Comparison of ENCODE assay signal across 27 mouse cellular contexts in genomic region chr4:63038937-63039336, GRCm38 (mm10).
DNase-seq lines count a peak whose midpoint lies in the region; ATAC-seq lines count a peak whose summit lies in the region.
"Had no signal": no experiment of that assay in that cellular context is flagged by ENCODE, and none has a peak within 500 bp of the region (broad histone marks: within the 10 kb centered on the region; RNA-seq: fewer than 3 reads in every experiment).

No protein-coding gene starts in this region.

- no peak overlapping the region for H3K4me2 ChIP-seq in heart, embryonic 11.5 days
- no peak overlapping the region for H3K4me2 ChIP-seq in kidney, embryonic 16.5 days (replicated peaks; ENCODE audit: low read depth, low read length)
- H3K4me2 ChIP-seq: embryonic facial prominence, embryonic 12.5 days; kidney, embryonic 15.5 days; limb, embryonic 15.5 days; liver, embryonic 13.5 days; midbrain, embryonic 11.5 days had no signal

- H3K27ac ChIP-seq in heart, embryonic 11.5 days (ENCODE audit: low read depth, low read length), result no peak overlapping the region
- H3K27ac ChIP-seq in kidney, embryonic 16.5 days (ENCODE audit: low read length), result no peak overlapping the region
- H3K27ac ChIP-seq: embryonic facial prominence, embryonic 12.5 days; layer of hippocampus, adult 2 months; left cerebral cortex, adult 2 months; limb, embryonic 15.5 days; liver, embryonic 13.5 days had no signal

- H3K27me3 ChIP-seq in heart, embryonic 11.5 days (ENCODE audit: control insufficient read depth, insufficient read depth, low read length), result no peaks in the 10 kb centered on the region
- H3K27me3 ChIP-seq in kidney, embryonic 16.5 days (ENCODE audit: insufficient read depth, low read length), result no peaks in the 10 kb centered on the region
- H3K27me3 ChIP-seq: embryonic facial prominence, embryonic 12.5 days; kidney, embryonic 15.5 days; limb, embryonic 15.5 days; liver, embryonic 13.5 days; Patski had no signal

- H3K36me3 ChIP-seq in heart, embryonic 11.5 days (ENCODE audit: control insufficient read depth, insufficient read depth, low read length), result no peaks in the 10 kb centered on the region
- no peaks in the 10 kb centered on the region for H3K36me3 ChIP-seq in kidney, embryonic 16.5 days (ENCODE audit: insufficient read depth, low read length)
- H3K36me3 ChIP-seq: liver, embryonic 13.5 days had no signal

- peak; percentile 82 for DNase-seq in heart, adult 11 months
- DNase-seq in kidney, adult 11 months, result peak; percentile 1
- DNase-seq in testis, postnatal 10 days (ENCODE audit: low spot score), result peak; percentile 31
- no peak for DNase-seq in adrenal gland, adult 2 months
- DNase-seq: adrenal gland, postnatal 14 days; cerebellum, adult 11 months; cerebellum, adult 9-10 months; cerebellum, postnatal 36 days; embryo, embryonic 11 days; kidney, adult 18-20 months; liver, embryonic 13.5 days; lung, adult 18-20 months; right cerebral cortex, postnatal 4 days had no signal

- 69% methylated on average over 10 of the region's 10 CpGs for WGBS in heart, embryonic 11.5 days (ENCODE audit: insufficient replicate concordance)
- 81% methylated on average over 10 of the region's 10 CpGs for WGBS in kidney, embryonic 16.5 days

- H3K9ac ChIP-seq in heart, embryonic 11.5 days (ENCODE audit: low read depth, low read length), result no peak overlapping the region
- no peak overlapping the region for H3K9ac ChIP-seq in kidney, embryonic 16.5 days (replicated peaks; ENCODE audit: low read length)
- H3K9ac ChIP-seq: embryonic facial prominence, embryonic 12.5 days; kidney, embryonic 15.5 days; limb, embryonic 15.5 days; liver, embryonic 13.5 days had no signal

- H3K4me1 ChIP-seq in heart, embryonic 11.5 days (ENCODE audit: control insufficient read depth, insufficient read depth, low read length), result peaks cover 13% of the 10 kb centered on the region
- peaks cover 23% of the 10 kb centered on the region for H3K4me1 ChIP-seq in kidney, embryonic 16.5 days (ENCODE audit: insufficient read depth, low read length)
- H3K4me1 ChIP-seq: liver, embryonic 13.5 days had no signal

- no peak overlapping the region for H3K4me3 ChIP-seq in heart, embryonic 11.5 days (ENCODE audit: low read depth, low read length)
- H3K4me3 ChIP-seq in kidney, embryonic 16.5 days (ENCODE audit: low read length), result no peak overlapping the region
- H3K4me3 ChIP-seq: embryonic facial prominence, embryonic 12.5 days; kidney, embryonic 15.5 days; layer of hippocampus, adult 2 months; left cerebral cortex, adult 2 months; limb, embryonic 15.5 days; liver, embryonic 13.5 days had no signal

- H3K9me3 ChIP-seq in heart, embryonic 11.5 days (replicated peaks; ENCODE audit: control insufficient read depth, low read length), result no peaks in the 10 kb centered on the region
- no peaks in the 10 kb centered on the region for H3K9me3 ChIP-seq in kidney, embryonic 16.5 days (ENCODE audit: low read length)
- H3K9me3 ChIP-seq: embryonic facial prominence, embryonic 12.5 days; kidney, embryonic 15.5 days; limb, embryonic 15.5 days; liver, embryonic 13.5 days had no signal

- no peak for ATAC-seq in heart, embryonic 11.5 days (replicated peaks; ENCODE audit: insufficient number of reproducible peaks, low FRiP score, low TSS enrichment)
- no peak for ATAC-seq in kidney, embryonic 16.5 days (ENCODE audit: low FRiP score, low TSS enrichment)
- ATAC-seq in megakaryocyte progenitor cell, adult 5-6 weeks (replicated peaks; ENCODE audit: poor library complexity), result peak; percentile 52
- ATAC-seq: forebrain, embryonic 16.5 days; inflammation-experienced regulatory T-cells, adult 6 months; lung, postnatal 0 days; midbrain, embryonic 16.5 days; Patski had no signal
